Mouse (Mus musculus) layer of hippocampus, postnatal 36 days (tissue): ENCODE data around the gene Gcdh. TPM values are rescaled to one million over a fixed set of nuclear protein-coding genes. Genes with fewer than 3 reads are reported as not detected.

Source experiments
- microRNA-seq, 2 experiments: library from miRNA; unstranded; fragments of <30 nt; microRNA quantifications; one replicate each; pipeline ENCODE4 v1.2.0; 2021
- total RNA-seq, 2 experiments: library from RNA; stranded (reverse); gene quantifications; 2 replicates each; pipeline ENCODE4 v1.2.3; 2021

The Gcdh gene
- total RNA-seq, 2 experiments from 2014 or later, result 39.5 to 46.3 TPM

Small RNA genes lying within 50 kb of the gene (microRNA-seq; reads per million reads assigned to microRNA genes)
- gene Gm24197 (0.90 to 2.5 reads per million in 2 experiments), gene Mir7069 (11.0 to 11.6 reads per million in 2 experiments)

Other genes starting within 250 kb of the Gcdh start
- gene Ier2, start 231.1 kb downstream of the Gcdh start, total RNA-seq, result 1 to 10 TPM; 7.2 to 7.6 TPM
- gene Trmt1, start 207.6 kb downstream of the Gcdh start, total RNA-seq, result 100 to 1,000 TPM in 1 of 2 experiments, 10 to 100 TPM in 1; 95.2 to 115 TPM
- gene Nacc1, start 206.1 kb downstream of the Gcdh start, total RNA-seq, result 10 to 100 TPM; 85.9 to 92.2 TPM
- gene Lyl1, start 192.5 kb downstream of the Gcdh start, total RNA-seq, result 1 to 10 TPM; 1.2 to 2.0 TPM
- gene G430095P16Rik, start 170.9 kb downstream of the Gcdh start, total RNA-seq, result not detected
- 100 to 1,000 TPM; 387 to 434 TPM for gene Nfix, start 93.6 kb downstream of the Gcdh start, total RNA-seq
- 10 to 100 TPM in 1 of 2 experiments, 1 to 10 TPM in 1; 9.4 to 10.5 TPM for gene Dand5, start 71.1 kb downstream of the Gcdh start, total RNA-seq
- 10 to 100 TPM; 23.2 to 25.7 TPM for gene Gadd45gip1, start 62.4 kb downstream of the Gcdh start, total RNA-seq
- 10 to 100 TPM; 67.9 to 68.5 TPM for gene Rad23a, start 53.3 kb downstream of the Gcdh start, total RNA-seq
- 100 to 1,000 TPM; 557 to 631 TPM for gene Calr, start 47.0 kb downstream of the Gcdh start, total RNA-seq
- 10 to 100 TPM; 51.2 to 52.7 TPM for gene Farsa, start 36.9 kb downstream of the Gcdh start, total RNA-seq
- 10 to 100 TPM; 16.1 to 19.7 TPM for gene Syce2, start 21.8 kb downstream of the Gcdh start, total RNA-seq
- gene Klf1, start 8.0 kb upstream of the Gcdh start, total RNA-seq, result under 1 TPM in 1 of 2 experiments, not detected in 1; 0.40 TPM
- 1 to 10 TPM; 3.2 to 3.9 TPM for gene Dnase2a, start 14.6 kb upstream of the Gcdh start, total RNA-seq
- gene Mast1, start 43.4 kb upstream of the Gcdh start, total RNA-seq, result 10 to 100 TPM; 79.5 TPM
- gene Rtbdn, start 53.1 kb upstream of the Gcdh start, total RNA-seq, result 1 to 10 TPM in 1 of 2 experiments, under 1 TPM in 1; 0.77 to 1.0 TPM
- not detected for gene Gm49661, start 75.5 kb upstream of the Gcdh start, total RNA-seq
- gene Prdx2, start 75.7 kb upstream of the Gcdh start, total RNA-seq, result 100 to 1,000 TPM; 338 to 356 TPM
- gene Rnaseh2a, start 75.8 kb upstream of the Gcdh start, total RNA-seq, result 10 to 100 TPM; 35.3 to 36.8 TPM
- 10 to 100 TPM; 59.9 to 73.6 TPM for gene Junb, start 84.8 kb upstream of the Gcdh start, total RNA-seq
- 1 to 10 TPM; 7.8 to 9.7 TPM for gene Hook2, start 96.7 kb upstream of the Gcdh start, total RNA-seq
- not detected for gene Best2, start 120.6 kb upstream of the Gcdh start, total RNA-seq
- gene Asna1, start 131.4 kb upstream of the Gcdh start, total RNA-seq, result 100 to 1,000 TPM; 120 to 121 TPM
- gene Trir, start 132.9 kb upstream of the Gcdh start, total RNA-seq, result 100 to 1,000 TPM; 133 to 136 TPM
- 100 to 1,000 TPM; 147 to 149 TPM for gene Tnpo2, start 143.0 kb upstream of the Gcdh start, total RNA-seq
- gene Fbxw9, start 166.1 kb upstream of the Gcdh start, total RNA-seq, result 10 to 100 TPM; 22.8 to 24.1 TPM
- not detected for gene Gm5741, start 174.1 kb upstream of the Gcdh start, total RNA-seq
- gene Dhps, start 177.8 kb upstream of the Gcdh start, total RNA-seq, result 10 to 100 TPM; 52.1 to 60.6 TPM
- 10 to 100 TPM; 55.0 to 65.7 TPM for gene Wdr83os, start 186.8 kb upstream of the Gcdh start, total RNA-seq
- gene Wdr83, start 187.4 kb upstream of the Gcdh start, total RNA-seq, result 10 to 100 TPM; 26.1 to 28.4 TPM
- gene Man2b1, start 189.3 kb upstream of the Gcdh start, total RNA-seq, result 10 to 100 TPM; 30.5 to 36.8 TPM
- gene Zfp791, start 229.2 kb upstream of the Gcdh start, total RNA-seq, result 1 to 10 TPM; 6.8 to 8.0 TPM